Mouse (Mus musculus) embryonic facial prominence, embryonic 15.5 days (tissue): ENCODE measurements at regions not wholly inside any gene's neighbourhood (a gene's known extent, or its start where the extent isn't known, plus 50 kb on each side); places are given as distances from the start of the nearest gene placed in this dataset.
A peak's percentile ranks its signal among the peaks of the same experiment; 100 is the strongest.

ENCODE experiments used
- ATAC-seq: fragments of 200-750 bp; cut with Nextera tagmentation; 2 replicates; pipeline ENCODE4 v1.8.0; 2017; ENCODE audit warnings: low read depth, moderate TSS enrichment; ENCODE audit not compliant: insufficient number of reproducible peaks, low FRiP score, low TSS enrichment
- H3K27ac ChIP-seq: fragments of 300-500 bp; sonication (generic); replicated peaks from 2 replicates; pipeline ENCODE4 v1.5.1; 2015; ENCODE audit warnings: mild to moderate bottlenecking, inconsistent platforms
- H3K27me3 ChIP-seq: fragments of 300-500 bp; sonication (generic); 2 replicates; pipeline ENCODE4 v1.6.1; 2015; ENCODE audit warnings: inconsistent platforms
- H3K36me3 ChIP-seq: fragments of 300-500 bp; sonication (generic); 2 replicates; pipeline ENCODE4 v1.6.1; 2015; ENCODE audit warnings: mild to moderate bottlenecking, inconsistent platforms
- H3K4me1 ChIP-seq: fragments of 300-500 bp; sonication (generic); 2 replicates; pipeline ENCODE4 v1.6.1; 2015; ENCODE audit warnings: inconsistent platforms
- H3K4me2 ChIP-seq: fragments of 300-500 bp; sonication (generic); replicated peaks from 2 replicates; pipeline ENCODE4 v1.6.1; 2015; ENCODE audit warnings: mild to moderate bottlenecking, inconsistent platforms
- H3K4me3 ChIP-seq: fragments of 300-500 bp; sonication (generic); replicated peaks from 2 replicates; pipeline ENCODE4 v1.5.1; 2015; ENCODE audit warnings: mild to moderate bottlenecking, inconsistent platforms
- H3K9ac ChIP-seq: fragments of 300-500 bp; sonication (generic); 2 replicates; pipeline ENCODE4 v1.6.1; 2015; ENCODE audit warnings: inconsistent platforms
- H3K9me3 ChIP-seq: fragments of 300-500 bp; sonication (generic); replicated peaks from 2 replicates; pipeline ENCODE4 v1.6.1; 2016; ENCODE audit warnings: inconsistent platforms
- WGBS: fragments of 180-500 bp; shearing (Covaris S2); methylation state at CpG from one replicate; pipeline ENCODE4 v1.1.7; 2015; 5-methylcytosine and 5-hydroxymethylcytosine counted together

DNA sequence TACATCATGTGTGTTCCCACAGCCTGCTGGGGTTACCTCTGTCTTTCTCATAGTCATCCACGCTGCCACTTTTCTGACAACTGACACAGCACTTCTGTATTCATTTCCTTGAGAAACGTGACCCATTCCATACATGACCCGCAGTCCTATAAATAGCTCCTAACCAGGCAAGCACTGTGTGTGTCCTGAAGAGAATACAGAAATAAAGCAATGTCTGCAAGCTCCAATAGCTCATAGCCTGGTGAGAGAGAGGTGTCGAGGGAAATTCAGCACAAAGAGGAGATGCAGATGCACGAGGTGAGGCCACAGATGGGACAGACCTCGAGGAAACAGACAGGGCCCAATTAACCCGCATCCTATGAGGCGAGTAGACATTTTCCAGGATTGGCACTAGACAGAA is 141.0 kb upstream of the Arg1 start:
- 47% methylated on average over 8 of the region's 8 CpGs for WGBS
- no peak overlapping the region for H3K27ac ChIP-seq
- no peak for ATAC-seq
- H3K4me2 ChIP-seq, result no peak overlapping the region
- no peak overlapping the region for H3K4me3 ChIP-seq
- no peaks in the 10 kb centered on the region for H3K9me3 ChIP-seq
- H3K36me3 ChIP-seq, result no peaks in the 10 kb centered on the region
- no peaks in the 10 kb centered on the region for H3K27me3 ChIP-seq
- H3K9ac ChIP-seq, result no peak overlapping the region
- H3K4me1 ChIP-seq, result no peaks in the 10 kb centered on the region

- ATAC-seq, result no peak
- Histone ChIP-seq H3K4me1 (no peaks in the 10 kb centered on the region), H3K9ac (no peak overlapping the region), H3K36me3 (no peaks in the 10 kb centered on the region), H3K9me3 (no peaks in the 10 kb centered on the region), H3K27me3 (no peaks in the 10 kb centered on the region), H3K4me2 (no peak overlapping the region), H3K4me3 (no peak overlapping the region), H3K27ac (no peak overlapping the region)
- WGBS, result 89% methylated on average over 6 of the region's 6 CpGs
These were observed 137.5 kb upstream of the Arg1 start for GRCm38 (mm10) chr10:25064701-25065362.

DNA sequence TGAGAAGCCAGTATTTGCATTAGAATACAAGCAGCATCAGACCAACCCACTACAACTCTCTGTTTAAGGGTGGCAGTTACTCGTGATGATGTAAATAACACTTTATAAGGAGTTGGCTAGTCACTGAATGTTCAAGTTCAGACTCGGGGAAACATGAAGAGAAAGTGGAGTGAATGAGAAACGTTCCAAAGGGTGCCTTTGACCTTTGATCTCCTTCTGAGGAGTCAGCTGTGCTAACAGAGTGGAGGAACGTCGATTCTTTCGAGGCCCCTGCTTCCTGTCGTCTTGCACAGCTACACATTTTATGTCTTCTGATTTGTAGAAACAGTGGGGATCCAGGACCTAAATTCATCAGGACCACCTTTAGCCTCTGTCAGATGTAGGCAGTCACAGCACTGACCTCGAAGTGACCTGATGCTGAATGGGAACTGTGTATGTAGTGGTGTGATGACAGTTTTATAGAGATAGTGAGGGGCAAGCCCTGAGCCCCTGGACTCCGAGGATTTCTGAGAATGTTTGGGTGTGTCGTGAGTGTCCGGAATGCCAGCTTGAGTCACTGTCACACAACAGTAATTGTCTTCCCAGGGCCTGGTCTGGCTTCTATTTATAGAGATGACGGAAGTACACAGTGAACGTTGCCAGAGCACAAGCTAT is 134.2 kb upstream of the Arg1 start:
- Histone ChIP-seq H3K36me3 (no peaks in the 10 kb centered on the region), H3K9me3 (no peaks in the 10 kb centered on the region), H3K9ac (no peak overlapping the region), H3K27me3 (no peaks in the 10 kb centered on the region), H3K4me1 (no peaks in the 10 kb centered on the region), H3K4me2 (no peak overlapping the region), H3K4me3 (no peak overlapping the region), H3K27ac (no peak overlapping the region)
- ATAC-seq, result peak; percentile 47; the same call in 1 of the 2 replicates
- WGBS, result 35% methylated on average over 13 of the region's 13 CpGs

DNA sequence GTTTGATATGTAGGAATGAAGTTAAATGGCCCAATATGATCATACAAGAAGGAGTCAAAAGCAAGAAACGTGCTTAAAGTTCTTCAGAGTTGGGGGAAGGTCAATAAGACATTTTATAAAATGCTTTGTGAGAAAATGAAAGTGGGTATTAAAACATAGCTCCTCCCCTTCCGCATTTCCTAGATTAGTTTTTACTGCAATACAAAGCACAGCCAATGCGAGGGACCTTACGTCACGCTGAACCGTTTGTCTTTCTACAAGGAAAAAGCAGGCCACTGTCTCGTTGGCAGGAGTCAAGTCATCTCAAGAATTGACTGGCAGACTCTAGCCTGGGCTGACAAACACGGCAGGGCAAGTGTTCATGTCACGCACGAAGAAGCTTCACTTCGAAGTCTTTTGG is 131.4 kb upstream of the Arg1 start:
- no peak for ATAC-seq
- no peaks in the 10 kb centered on the region for H3K27me3 ChIP-seq
- H3K9me3 ChIP-seq, result no peaks in the 10 kb centered on the region
- H3K27ac ChIP-seq, result no peak overlapping the region
- no peak overlapping the region for H3K9ac ChIP-seq
- no peaks in the 10 kb centered on the region for H3K4me1 ChIP-seq
- no peak overlapping the region for H3K4me3 ChIP-seq
- no peaks in the 10 kb centered on the region for H3K36me3 ChIP-seq
- no peak overlapping the region for H3K4me2 ChIP-seq
- WGBS, result 82% methylated on average over 11 of the region's 11 CpGs

DNA sequence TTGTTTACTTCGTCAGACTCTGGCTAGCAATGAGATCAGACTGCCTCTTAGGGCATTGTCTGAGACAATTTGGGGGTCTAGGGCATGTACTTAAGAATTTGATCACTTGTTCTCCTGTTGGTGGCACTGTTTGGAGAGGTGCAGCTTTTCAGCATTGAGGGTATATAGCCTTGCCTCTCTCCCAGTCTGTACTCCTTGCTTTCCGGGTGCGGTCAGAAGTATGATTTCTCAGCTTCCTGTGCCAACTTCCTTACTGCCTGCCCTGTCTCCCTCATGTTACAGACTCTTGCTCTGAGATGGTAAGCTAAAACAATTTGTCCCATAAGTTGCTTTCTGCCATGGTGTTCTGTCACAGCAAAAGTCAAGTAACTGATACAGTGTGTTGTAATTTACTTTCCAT is 124.7 kb upstream of the Arg1 start:
- H3K36me3 ChIP-seq, result no peaks in the 10 kb centered on the region
- 70% methylated on average over 3 of the region's 3 CpGs for WGBS
- no peak overlapping the region for H3K4me2 ChIP-seq
- H3K27ac ChIP-seq, result no peak overlapping the region
- H3K4me3 ChIP-seq, result no peak overlapping the region
- H3K9me3 ChIP-seq, result no peaks in the 10 kb centered on the region
- no peaks in the 10 kb centered on the region for H3K4me1 ChIP-seq
- ATAC-seq, result no peak
- H3K9ac ChIP-seq, result no peak overlapping the region
- no peaks in the 10 kb centered on the region for H3K27me3 ChIP-seq

GRCm38 (mm10) chr10:25051368-25051874 is 124.1 kb upstream of the Arg1 start:
- Histone ChIP-seq H3K4me3 (no peak overlapping the region), H3K4me1 (no peaks in the 10 kb centered on the region), H3K36me3 (no peaks in the 10 kb centered on the region), H3K4me2 (no peak overlapping the region), H3K27ac (no peak overlapping the region), H3K9ac (no peak overlapping the region), H3K27me3 (no peaks in the 10 kb centered on the region), H3K9me3 (no peaks in the 10 kb centered on the region)
- ATAC-seq, result no peak
- 72% methylated on average over 5 of the region's 5 CpGs for WGBS

GRCm38 (mm10) chr10:25041221-25041620 is 113.9 kb upstream of the Arg1 start:
- ATAC-seq, result no peak
- H3K4me2 ChIP-seq, result no peak overlapping the region

DNA sequence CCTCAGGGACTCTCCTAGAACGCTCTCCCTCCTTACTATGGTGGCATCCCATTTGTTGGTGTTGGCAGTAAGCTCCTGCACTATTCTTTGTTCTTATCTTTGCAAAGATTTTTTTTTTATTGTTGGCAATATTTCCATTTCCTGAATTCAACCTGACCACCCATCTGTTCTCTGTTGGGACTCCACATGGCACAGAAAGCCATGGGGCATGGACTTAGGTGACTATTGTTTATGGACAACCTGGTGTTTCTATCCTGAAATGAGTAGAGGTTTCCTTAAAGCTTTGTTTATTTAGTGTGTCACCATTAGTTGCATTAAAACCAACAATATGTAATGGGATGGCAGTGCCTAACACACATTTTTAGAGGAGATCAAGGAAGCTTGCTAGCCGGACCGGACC is 112.6 kb upstream of the Arg1 start:
- Histone ChIP-seq H3K27ac (no peak overlapping the region), H3K36me3 (no peaks in the 10 kb centered on the region), H3K4me1 (no peaks in the 10 kb centered on the region), H3K9ac (no peak overlapping the region), H3K4me2 (no peak overlapping the region), H3K27me3 (no peaks in the 10 kb centered on the region), H3K4me3 (no peak overlapping the region), H3K9me3 (no peaks in the 10 kb centered on the region)
- WGBS, result 90% methylated on average over 3 of the region's 3 CpGs
- no peak for ATAC-seq

More at GRCm38 (mm10) chr10:25041221-25041620, 113.9 kb upstream of the Arg1 start:
- no peaks in the 10 kb centered on the region for H3K27me3 ChIP-seq
- no peak overlapping the region for H3K9ac ChIP-seq
- WGBS, result 81% methylated on average over 4 of the region's 4 CpGs
- H3K36me3 ChIP-seq, result no peaks in the 10 kb centered on the region
- H3K9me3 ChIP-seq, result no peaks in the 10 kb centered on the region
- H3K4me3 ChIP-seq, result no peak overlapping the region
- H3K4me1 ChIP-seq, result no peaks in the 10 kb centered on the region
- no peak overlapping the region for H3K27ac ChIP-seq

DNA sequence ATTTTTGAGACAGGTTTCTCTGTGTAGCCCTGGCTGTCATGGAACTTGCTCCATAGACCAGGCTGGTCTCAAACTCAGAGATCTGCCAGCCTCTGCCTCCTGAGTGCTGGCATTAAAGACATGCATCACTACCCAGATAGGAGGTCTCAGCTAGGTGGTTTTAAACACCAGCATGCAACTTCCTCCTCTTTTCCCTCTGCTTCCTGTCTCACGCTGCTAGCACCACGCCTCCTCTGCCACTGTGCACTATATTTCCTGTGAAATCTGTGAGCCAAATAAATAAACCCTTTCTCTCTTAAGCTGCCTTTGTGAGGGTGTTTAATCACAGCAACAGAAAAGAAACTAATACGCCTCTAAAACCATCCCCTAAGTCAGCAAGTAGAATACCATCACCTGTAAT is 109.6 kb upstream of the Arg1 start:
- Histone ChIP-seq H3K4me2 (no peak overlapping the region), H3K9ac (no peak overlapping the region), H3K9me3 (no peaks in the 10 kb centered on the region), H3K4me1 (no peaks in the 10 kb centered on the region), H3K27ac (no peak overlapping the region), H3K4me3 (no peak overlapping the region), H3K36me3 (no peaks in the 10 kb centered on the region), H3K27me3 (no peaks in the 10 kb centered on the region)
- ATAC-seq, result no peak
- 96% methylated on average over 3 of the region's 3 CpGs for WGBS

DNA sequence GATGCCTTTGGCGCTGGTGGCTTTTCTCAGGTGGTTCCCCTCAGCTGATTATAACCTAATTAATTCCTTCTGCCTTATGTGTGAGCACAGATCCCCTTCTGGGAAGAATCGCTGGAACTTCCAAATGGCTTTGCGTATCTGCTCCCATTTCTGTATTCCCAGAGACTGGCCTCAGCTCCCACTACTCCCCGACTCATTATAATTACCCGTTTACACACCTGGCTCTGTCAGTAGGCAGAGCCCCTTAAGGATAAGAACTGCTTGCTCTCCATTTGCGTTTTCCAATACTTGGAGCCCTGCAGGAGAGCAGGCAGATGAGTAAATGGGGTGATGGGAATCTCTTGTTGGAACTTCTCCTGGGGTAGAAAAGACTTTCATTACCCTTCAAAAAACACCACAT is 108.1 kb upstream of the Arg1 start:
- Histone ChIP-seq H3K9ac (no peak overlapping the region), H3K4me1 (no peaks in the 10 kb centered on the region), H3K27ac (no peak overlapping the region), H3K4me2 (no peak overlapping the region), H3K27me3 (no peaks in the 10 kb centered on the region), H3K9me3 (no peaks in the 10 kb centered on the region), H3K4me3 (no peak overlapping the region), H3K36me3 (no peaks in the 10 kb centered on the region)
- no peak for ATAC-seq
- WGBS, result 66% methylated on average over 6 of the region's 6 CpGs

DNA sequence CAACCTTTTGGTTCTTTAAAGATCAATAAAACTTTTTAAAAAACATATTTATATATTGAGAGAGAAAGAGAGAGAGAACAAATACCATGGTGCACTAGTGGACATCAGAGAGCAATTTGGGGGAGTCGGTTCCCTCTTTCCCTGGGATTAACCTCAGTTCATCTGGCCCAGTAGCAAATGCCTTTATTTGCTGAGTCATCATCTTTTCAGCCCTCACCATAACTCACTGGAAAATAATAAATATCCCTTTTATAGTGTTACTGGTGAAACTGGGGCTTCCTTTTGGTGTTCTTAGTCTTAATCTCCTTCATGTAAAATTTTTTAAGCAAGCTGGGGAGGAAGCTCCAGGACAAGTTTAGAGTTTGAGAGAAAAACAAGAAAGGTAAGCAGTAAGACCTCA is 105.3 kb upstream of the Arg1 start:
- Histone ChIP-seq H3K9ac (no peak overlapping the region), H3K4me3 (no peak overlapping the region)
- 71% methylated on average over 1 of the region's 1 CpGs for WGBS

More for the DNA sequence above, 105.3 kb upstream of the Arg1 start:
- no peak for ATAC-seq
- H3K27ac ChIP-seq, result no peak overlapping the region
- H3K4me2 ChIP-seq, result no peak overlapping the region
- no peaks in the 10 kb centered on the region for H3K9me3 ChIP-seq
- H3K4me1 ChIP-seq, result no peaks in the 10 kb centered on the region
- no peaks in the 10 kb centered on the region for H3K36me3 ChIP-seq
- H3K27me3 ChIP-seq, result no peaks in the 10 kb centered on the region
